Mouse (Mus musculus): ENCODE measurements around the gene Afdn.
A peak's percentile ranks its signal among the peaks of the same experiment; 100 is the strongest.

Afdn gene

DNA sequence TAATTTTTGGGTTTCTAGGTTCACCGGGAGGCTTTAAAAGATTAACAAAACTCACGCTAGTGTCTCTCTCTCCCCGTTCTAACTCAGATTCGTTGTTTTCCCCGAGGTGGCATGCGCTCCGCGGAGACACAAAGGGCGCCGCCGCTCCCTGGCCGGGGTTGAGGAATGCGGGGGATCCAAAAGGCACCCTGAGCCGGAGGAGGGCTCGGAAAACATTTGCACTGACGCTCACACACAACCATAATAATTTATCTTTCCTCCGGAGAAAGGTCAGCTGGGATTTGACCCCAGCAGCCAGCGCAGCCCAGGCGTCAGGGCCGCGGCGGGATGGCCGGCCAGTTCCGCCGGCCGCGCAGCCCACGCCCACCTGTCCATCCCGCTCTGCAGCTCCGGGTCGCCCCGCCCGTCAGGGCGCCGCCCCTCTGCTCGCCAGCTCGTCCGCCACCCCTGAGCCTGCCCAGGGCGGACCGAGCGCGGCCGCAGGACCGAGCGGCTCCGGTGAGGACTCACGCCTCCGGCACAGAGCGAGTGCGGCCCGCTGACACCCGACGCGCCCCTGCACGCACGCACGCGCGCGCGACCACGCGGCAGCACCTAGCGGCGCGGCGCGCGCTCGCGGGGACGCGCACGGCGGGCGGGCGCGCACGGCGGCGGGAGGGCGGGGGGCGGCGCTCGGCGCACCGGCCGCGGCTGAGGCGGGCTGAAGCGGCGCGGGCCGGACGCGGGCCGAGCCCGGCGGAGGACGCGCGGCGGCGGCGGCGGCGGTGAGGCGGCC is at the start of gene Afdn:
Afdn (plus strand) TSS at position 687 of the 775 bp plus-strand sequence.
- DNase-seq (ENCODE audit: low spot score), result peak; percentile 60

DNA sequence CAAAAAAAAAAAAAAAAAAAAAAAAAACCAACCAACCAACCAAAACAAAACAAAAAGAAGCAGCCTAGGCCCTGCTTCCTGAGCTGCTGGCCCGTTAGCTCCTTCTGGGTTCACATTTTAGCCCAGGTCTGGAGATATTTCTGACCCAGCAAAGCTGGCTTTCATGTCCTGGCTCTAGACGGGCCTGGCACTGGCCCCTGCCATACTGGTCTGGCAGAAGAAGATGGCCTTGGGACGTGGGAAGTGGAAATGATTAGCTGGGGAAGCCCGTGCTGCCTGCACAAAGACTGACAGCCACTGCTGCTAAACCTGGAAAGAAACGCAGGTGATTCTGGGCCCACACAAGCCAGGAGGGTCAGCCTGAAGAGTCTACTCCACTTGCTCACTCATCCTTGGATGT is 49.2 kb upstream of the Afdn start:
- no peak for DNase-seq (ENCODE audit: low spot score)

DNA sequence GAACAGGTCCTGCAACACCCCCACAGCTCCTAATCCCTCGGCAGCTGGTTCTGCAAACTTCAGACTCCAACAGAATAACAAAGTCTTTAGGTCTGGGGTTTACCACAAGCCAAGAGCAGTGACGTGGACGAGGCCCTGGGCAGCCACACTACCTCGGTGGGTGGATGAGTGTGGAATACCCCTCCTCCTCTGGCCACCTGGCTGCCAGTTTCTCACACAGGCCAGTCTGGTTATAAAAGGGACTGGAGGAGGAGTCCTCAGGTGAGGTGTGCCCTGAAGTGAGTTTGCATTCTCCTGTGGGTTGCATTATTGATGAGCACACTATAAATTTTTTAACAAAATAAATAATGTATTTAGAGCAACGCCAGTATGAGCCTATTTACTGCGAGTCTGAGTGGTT is 48.2 kb upstream of the Afdn start:
- DNase-seq (ENCODE audit: low spot score), result no peak

DNA sequence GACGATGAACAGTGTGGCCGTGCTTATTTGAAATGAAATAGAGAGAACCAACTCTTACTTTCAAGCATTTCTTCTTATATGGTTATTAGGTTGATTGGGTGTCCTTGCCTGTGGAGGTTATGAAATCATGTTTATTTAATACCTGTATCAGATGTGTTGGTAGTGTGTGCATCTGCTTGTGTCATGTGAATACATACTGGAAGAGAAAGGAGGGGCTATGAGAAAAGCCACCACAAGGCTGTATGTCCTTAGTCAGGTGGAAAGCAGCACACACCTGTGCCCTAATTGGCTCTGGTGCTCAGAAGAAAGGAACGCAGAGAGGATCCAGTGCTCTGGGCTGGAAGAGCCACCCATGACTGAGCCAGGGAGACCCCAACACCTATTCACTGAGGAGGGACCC is 47.8 kb upstream of the Afdn start:
- no peak for DNase-seq (ENCODE audit: low spot score)

DNA sequence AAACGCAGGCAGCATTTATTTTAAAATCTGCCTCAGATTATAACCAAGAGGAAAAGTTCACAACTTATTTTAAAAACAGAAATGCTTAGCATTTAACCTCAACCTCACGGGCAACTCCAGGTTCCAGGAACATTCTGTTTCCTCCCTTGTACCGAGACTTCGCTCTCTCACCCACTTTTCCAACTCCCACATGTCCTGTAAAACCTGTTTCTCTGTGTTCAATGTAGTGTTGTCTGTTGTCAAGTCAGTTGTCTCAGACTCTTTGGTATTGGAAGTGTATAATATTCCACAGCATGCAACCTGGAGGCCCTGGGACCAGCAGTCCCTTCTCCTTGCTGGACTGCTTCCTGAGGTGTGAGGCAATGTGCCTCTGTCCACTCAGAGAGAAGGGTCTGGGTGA is 46.2 kb upstream of the Afdn start:
- no peak for DNase-seq (ENCODE audit: low spot score)

DNA sequence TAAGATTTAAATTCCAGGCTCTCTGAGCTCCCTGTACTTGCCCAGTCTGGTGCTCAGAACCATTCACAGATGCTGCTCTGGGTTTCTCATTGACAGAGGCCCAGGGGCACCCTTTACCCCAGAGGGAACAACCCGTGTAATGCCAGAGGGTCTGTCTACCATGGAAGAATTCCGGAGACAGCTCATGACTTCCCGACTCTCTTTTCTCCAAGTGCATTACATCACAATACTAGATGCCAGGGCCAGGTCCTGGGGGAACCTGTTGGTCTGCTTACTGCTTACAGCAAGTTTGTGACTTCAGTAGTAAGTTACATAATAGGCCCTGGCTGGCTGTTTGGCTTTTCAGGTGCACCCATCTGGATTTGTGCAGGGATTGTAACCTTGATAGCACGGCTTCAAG is 45.7 kb upstream of the Afdn start:
- no peak for DNase-seq (ENCODE audit: low spot score)

DNA sequence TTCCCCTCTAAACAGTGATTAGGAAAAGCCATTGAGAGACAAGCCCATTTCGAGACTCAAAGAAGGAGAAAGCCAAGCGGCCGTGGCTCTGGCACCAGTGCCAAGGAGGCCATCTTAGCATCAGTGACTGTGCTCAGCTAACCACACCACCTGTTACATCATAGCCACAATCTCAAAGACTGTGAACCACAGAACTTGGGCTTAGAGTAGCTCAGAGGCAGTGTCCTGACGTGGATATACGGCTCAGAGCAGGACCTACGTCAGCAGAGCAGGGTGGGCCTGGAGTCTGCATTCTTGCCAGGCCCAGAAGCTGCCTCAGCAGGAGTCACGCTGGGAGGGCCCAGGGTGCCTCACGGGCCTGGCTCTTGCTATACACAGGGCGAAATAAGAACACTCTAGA is 44.8 kb upstream of the Afdn start:
- no peak for DNase-seq (ENCODE audit: low spot score)

DNA sequence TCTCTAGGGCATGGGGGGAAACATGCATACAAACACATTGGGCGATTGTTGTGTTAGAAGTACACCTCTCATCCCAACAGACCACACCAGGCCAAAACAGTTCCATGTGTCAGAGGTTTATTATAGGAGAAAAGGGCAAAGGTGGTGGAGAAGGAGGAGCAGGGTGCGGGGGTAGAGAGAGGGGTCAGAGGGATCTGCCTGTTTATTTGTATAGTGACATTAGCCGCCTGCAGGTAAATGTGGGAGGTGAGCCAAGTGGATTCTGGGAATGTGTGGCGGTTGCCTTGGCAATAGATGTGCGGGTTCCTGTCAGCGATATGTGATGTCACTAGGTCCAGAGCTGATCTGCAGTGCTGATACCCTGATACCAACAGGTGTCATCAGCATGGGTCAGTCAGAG is 44.0 kb upstream of the Afdn start:
- DNase-seq (ENCODE audit: low spot score), result no peak

- no peak for DNase-seq (ENCODE audit: low spot score)
These were observed 42.9 kb upstream of the Afdn start for GRCm38 (mm10) chr17:13717428-13717827.

- DNase-seq (ENCODE audit: low spot score), result no peak
These were observed 40.2 kb upstream of the Afdn start for GRCm38 (mm10) chr17:13720187-13720586.

- DNase-seq (ENCODE audit: low spot score), result no peak
These were observed 39.0 kb upstream of the Afdn start for GRCm38 (mm10) chr17:13721372-13721771.

DNA sequence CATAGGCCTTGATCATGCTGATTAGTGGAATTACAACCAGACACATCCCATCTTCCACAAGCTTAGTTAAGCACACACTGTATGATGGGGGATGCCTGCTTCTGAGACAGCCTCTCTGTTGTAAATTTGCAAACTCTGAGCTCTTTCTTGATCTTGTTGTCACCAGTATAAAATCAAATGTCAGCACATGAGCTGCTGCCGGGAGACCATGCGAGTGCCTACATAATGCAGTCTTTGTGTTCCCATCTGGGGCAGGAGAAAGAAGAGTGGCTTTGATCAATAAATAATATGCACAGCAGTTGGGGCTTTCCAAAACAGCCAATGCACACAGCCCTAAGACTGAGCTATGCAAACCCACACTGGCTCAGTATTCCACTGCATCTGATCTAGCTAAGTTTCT is 37.9 kb upstream of the Afdn start:
- no peak for DNase-seq (ENCODE audit: low spot score)

- no peak for DNase-seq (ENCODE audit: low spot score)
These were observed 35.3 kb upstream of the Afdn start for GRCm38 (mm10) chr17:13725004-13725550.

- DNase-seq (ENCODE audit: low spot score), result no peak
These were observed 33.4 kb upstream of the Afdn start for GRCm38 (mm10) chr17:13726832-13727355.

GRCm38 (mm10) chr17:13730980-13731726 is 29.2 kb upstream of the Afdn start:
- no peak for DNase-seq (ENCODE audit: low spot score)

DNA sequence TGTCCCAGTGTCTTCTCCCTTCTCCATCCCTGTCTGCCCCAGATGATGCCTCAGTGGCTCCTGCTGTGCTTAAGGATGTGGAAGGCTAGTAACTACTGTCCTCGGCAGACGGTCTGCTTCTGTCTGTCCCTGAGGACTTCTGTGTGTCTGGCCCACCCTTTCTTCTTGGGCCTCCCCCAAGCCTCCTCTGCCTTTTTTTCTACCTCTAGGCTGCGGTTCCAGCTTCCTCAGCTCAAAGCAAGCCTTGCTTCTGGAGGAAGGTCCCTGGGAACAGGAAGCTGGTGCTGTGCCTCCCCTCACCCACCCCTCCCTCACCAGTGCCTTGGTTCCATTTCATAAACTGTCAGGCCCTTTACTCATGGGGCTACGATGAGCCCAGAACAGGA is 28.6 kb upstream of the Afdn start:
- no peak for DNase-seq (ENCODE audit: low spot score)

DNA sequence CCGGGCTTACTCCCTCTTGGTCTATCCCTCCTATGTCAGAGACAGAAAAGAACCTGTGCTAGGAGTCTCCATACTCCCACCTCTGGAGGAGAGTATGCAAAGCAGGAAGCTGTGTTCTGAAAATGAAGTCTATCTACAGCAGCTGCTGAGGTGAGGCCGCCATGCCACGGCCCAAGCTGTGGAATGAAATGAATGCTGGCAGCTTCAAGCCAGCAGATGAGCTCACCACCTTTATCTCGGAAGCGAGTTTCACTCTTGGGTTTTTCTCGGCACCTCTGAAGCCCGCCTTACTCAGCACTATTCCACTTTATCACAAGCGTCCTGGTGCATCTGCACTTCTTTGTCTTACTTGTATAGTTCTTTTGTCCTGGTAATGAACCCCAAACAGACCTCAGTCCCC is 27.7 kb upstream of the Afdn start:
- DNase-seq (ENCODE audit: low spot score), result no peak

GRCm38 (mm10) chr17:13733971-13734370 is 26.4 kb upstream of the Afdn start:
- no peak for DNase-seq (ENCODE audit: low spot score)

- DNase-seq (ENCODE audit: low spot score), result no peak
These were observed 25.3 kb upstream of the Afdn start for GRCm38 (mm10) chr17:13735057-13735456.

DNA sequence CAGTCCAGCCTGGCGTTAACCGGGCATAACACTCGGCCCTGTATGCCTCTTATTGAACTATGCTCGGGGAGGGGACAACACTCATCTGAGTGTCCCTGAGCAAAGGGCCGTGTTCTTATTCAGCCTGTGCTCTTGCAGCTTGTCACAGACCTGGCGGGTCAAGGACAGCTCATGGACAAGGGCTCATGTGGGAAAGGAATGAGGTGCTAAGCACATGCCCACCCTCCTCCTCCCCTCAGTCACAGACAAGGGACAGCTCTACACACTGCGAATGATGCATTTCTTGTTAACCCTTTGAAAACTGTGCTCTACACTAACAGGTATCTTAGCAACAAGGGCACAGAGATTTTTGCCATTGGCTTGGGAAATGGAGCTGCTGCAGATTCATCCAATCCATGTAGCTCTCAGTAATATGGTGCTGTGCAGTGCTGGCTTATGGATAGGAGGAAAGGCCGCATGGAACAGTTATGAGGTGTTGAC is 24.5 kb upstream of the Afdn start:
- no peak for DNase-seq (ENCODE audit: low spot score)

DNA sequence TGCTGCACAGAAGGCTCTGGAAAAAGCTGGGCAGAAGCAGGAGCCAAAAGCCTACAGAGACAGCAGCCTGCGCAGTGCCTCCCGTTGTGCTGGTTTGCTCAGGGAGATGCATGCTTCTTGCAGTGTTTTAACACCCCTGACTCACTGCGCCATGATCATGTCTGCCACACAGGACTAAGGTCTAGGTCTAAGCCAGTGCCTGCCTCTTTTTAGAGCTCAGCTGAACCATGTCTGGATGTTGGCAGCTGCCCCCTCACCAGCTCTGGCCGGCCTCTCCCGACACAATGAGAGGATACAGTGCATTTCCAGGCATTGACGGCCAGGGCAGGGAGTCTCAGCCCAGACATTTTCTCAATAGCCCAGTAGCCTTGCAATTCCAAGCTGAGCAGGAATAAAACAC is 23.0 kb upstream of the Afdn start:
- DNase-seq (ENCODE audit: low spot score), result no peak

DNA sequence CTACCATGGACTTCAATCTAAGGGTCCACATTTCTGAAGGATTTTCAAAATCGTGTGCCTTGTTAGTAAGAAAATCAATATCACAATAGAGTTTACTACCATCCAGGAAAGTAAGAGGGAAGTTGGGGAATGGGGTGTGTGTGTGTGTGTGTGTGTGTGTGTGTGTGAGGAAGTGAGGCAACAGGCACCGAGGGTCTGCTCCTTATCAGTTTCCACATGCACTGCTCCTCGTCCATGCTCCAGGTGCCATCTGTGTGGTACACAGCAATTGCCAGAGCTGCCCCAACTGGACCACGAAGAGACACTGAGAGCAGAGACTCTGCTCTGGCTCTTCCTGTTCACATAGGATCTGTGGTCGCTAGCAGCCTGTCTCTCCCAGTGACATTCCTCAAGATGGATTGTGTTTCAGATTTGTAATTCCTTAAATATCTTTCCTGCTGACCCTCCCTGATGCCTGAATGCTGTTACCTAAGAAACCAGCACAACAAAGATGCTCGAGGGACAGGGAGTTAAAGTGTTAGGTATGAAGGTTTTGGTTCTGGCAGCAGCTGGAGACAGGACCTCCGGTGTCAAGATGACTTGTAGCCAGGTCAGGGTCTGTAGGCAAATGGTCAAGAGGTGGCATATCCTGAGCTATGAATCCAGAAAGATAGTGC is 22.1 kb upstream of the Afdn start:
- DNase-seq (ENCODE audit: low spot score), result no peak

Measured in ovary, postnatal 10 days (tissue).